Mouse (Mus musculus) embryonic facial prominence, embryonic 12.5 days (tissue): Measurements from ENCODE around the gene Pik3ip1. TPM values are rescaled to one million over a fixed set of nuclear protein-coding genes. Genes with fewer than 3 reads are reported as not detected.
A peak's percentile ranks its signal among the peaks of the same experiment; 100 is the strongest.

ENCODE experiments used
- ATAC-seq: fragments of 200-750 bp; cut with Nextera tagmentation; 2 replicates; pipeline ENCODE4 v1.8.0; 2017; ENCODE audit not compliant: insufficient number of reproducible peaks, insufficient read depth, low FRiP score, low TSS enrichment
- H3K27ac ChIP-seq: fragments of 300-500 bp; sonication (generic); 2 replicates; pipeline ENCODE4 v1.5.1; 2016; ENCODE audit warnings: mild to moderate bottlenecking
- H3K27me3 ChIP-seq: fragments of 300-500 bp; sonication (generic); 2 replicates; pipeline ENCODE4 v1.6.1; 2016; ENCODE audit warnings: mild to moderate bottlenecking, moderate library complexity
- H3K36me3 ChIP-seq: fragments of 300-500 bp; sonication (generic); 2 replicates; pipeline ENCODE4 v1.6.1; 2016; ENCODE audit warnings: mild to moderate bottlenecking
- H3K4me1 ChIP-seq: fragments of 300-500 bp; sonication (generic); 2 replicates; pipeline ENCODE4 v1.6.1; 2016
- H3K4me2 ChIP-seq: fragments of 300-500 bp; sonication (generic); replicated peaks from 2 replicates; pipeline ENCODE4 v1.6.1; 2016; ENCODE audit warnings: mild to moderate bottlenecking, moderate library complexity
- H3K4me3 ChIP-seq: fragments of 300-500 bp; sonication (generic); 2 replicates; pipeline ENCODE4 v1.5.1; 2016; ENCODE audit warnings: mild to moderate bottlenecking
- H3K9ac ChIP-seq: fragments of 300-500 bp; sonication (generic); 2 replicates; pipeline ENCODE4 v1.6.1; 2016; ENCODE audit warnings: mild to moderate bottlenecking, moderate library complexity
- H3K9me3 ChIP-seq: fragments of 300-500 bp; sonication (generic); 2 replicates; pipeline ENCODE4 v1.6.1; 2016; ENCODE audit warnings: mild to moderate bottlenecking, moderate library complexity
- WGBS: fragments of 180-500 bp; shearing (Covaris S2); methylation state at CpG from one replicate; pipeline ENCODE4 v1.1.7; 2016; 5-methylcytosine and 5-hydroxymethylcytosine counted together
- polyA plus RNA-seq: library from polyadenylated mRNA; unstranded; fragments of >200 nt; fragmentation: Nextera tagmentation; extraction: Ambion mirVana; gene quantifications from 2 replicates; pipeline ENCODE4 v1.2.1, GENCODE M21; 2016

The Pik3ip1 gene
- polyA plus RNA-seq, 1 experiment from 2014 or later = 12.4 TPM

DNA sequence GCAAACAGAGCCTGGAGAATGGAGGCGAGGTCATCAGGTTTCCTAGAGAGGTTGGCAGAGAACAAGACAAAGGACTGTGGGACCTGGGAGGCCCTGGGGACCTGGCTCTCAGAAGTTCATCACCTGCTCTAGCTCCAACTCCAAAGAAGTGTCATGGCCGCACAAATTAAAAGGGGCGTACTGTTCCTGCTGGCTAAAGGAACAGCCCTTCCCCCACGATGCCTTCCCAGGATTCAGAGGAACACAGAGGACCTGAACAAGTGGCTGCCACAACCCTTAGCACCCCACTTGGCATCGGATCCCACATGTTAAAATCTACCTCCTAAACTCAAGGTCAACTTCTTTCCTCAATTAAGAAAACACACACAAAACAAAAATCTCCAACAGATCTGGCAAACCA lies 39.2 kb downstream of the Pik3ip1 start:
- no peak overlapping the region for H3K4me3 ChIP-seq
- 67% methylated on average over 5 of the region's 5 CpGs for WGBS
- no peaks in the 10 kb centered on the region for H3K36me3 ChIP-seq
- H3K4me1 ChIP-seq = peaks cover 33% of the 10 kb centered on the region
- ATAC-seq = no peak
- 0 out of 2 replicates have a peak overlapping the region, but pooled peaks have one; percentile 5 for H3K4me2 ChIP-seq
- H3K9me3 ChIP-seq = no peaks in the 10 kb centered on the region
- H3K27ac ChIP-seq = no peak overlapping the region
- H3K27me3 ChIP-seq = no peaks in the 10 kb centered on the region
- H3K9ac ChIP-seq = peak overlapping the region; percentile 1; the same call in 1 of the 2 replicates

DNA sequence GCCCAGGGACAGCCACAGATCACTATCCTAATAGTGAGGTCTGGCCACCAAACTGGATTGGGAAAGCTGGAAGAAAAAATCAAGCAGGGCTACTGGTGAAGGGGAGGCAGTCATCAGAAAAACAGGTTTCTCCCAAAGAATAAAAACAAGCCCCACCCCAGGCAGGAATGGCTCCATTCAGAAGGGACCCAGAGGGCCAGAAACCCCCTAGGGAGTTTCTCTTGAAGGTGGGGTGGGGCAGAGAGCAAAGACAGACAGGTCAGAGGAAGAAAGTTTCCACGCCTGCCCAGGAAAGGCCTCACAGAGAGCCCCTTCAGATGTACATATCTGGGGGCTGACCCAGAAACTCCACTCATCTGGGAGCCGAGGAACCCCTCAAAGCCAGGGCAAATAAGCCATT lies 40.0 kb downstream of the Pik3ip1 start:
- Histone ChIP-seq H3K9ac (peak overlapping the region; percentile 72), H3K4me1 (peaks cover 41% of the 10 kb centered on the region)
- WGBS = 56% methylated on average over 2 of the region's 2 CpGs

DNA sequence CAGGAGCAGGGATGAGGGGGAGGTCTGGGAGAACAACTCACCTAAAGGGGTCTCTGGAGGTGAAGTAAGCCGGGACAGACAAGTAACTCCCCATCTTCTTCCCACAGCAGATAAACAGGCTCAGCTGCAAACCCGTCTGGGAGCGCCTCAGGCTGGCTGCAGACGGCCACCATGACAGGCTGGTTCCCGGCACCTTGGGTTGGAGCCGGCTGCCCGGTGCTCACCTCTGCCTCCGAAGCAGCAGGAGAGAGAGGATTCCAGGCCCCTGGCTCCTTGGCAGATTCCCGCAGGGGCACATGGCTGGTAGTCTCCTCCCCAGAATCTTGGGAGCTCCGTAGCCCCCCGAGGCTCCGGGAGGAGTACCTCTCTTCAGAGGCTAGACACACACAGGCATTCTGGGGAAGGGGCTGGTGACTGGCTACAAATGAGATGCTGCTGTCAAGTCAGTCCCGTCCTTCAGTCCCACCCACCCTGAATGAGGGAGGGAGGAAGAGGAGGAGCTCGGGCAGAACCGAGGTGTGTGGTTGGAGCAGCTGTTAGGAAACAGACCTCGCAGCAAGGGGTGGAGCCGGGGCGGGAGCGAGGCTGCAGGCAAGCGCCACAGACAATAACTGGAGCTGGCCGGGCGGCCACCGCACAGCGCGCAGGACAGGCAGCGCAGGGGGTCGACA lies 40.9 kb downstream of the Pik3ip1 start:
- Histone ChIP-seq H3K4me1 (peaks cover 42% of the 10 kb centered on the region), H3K27me3 (no peaks in the 10 kb centered on the region)
- ATAC-seq = peak; percentile 87

More for the DNA sequence above, 40.0 kb downstream of the Pik3ip1 start:
- no peaks in the 10 kb centered on the region for H3K36me3 ChIP-seq
- H3K27me3 ChIP-seq = no peaks in the 10 kb centered on the region
- no peaks in the 10 kb centered on the region for H3K9me3 ChIP-seq
- H3K4me2 ChIP-seq = peak overlapping the region; percentile 94
- ATAC-seq = no peak
- H3K4me3 ChIP-seq = peak overlapping the region; percentile 54
- H3K27ac ChIP-seq = peak overlapping the region; percentile 58; the same call in 1 of the 2 replicates

DNA sequence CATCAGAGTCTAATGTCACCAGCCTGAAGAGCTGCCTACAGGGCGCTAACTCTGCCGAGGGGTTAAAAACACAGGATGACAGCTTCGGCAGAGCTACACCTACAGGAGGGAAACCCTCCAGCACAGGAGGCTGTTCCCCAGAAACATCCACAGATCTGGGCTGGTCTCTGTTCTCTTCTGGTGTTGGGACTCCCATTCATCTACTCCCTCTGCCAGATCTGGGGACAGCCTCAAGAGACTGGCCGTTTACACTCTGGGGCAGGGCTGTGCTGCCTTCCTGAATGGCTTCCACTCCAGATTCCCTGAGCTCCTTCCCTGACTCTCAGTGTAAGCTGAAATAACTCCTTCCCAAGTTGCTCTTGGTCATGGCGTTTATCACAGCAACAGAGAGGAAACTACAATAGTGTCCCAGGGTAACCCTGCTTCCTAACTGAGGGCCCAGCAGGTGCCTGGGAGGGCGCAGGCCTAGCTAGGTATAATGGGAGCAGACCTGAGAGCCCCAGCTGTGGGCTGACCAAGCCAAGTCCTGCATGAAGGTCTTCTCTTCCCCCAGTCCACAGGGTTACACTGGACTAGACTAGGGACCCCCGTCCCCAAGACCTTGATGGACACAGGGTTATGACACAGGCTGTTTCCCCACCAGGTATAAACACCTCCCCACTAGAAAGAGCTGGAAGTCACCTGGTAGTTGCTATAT lies 41.5 kb downstream of the Pik3ip1 start:
- peaks cover 42% of the 10 kb centered on the region for H3K4me1 ChIP-seq
- H3K27me3 ChIP-seq = no peaks in the 10 kb centered on the region
- 27% methylated on average over 7 of the region's 7 CpGs for whole genome bisulfite sequencing
- peak overlapping the region; percentile 77 for H3K27ac ChIP-seq
- H3K4me3 ChIP-seq = peak overlapping the region; percentile 54
- peak overlapping the region; percentile 72 for H3K9ac ChIP-seq
- ATAC-seq = peak; percentile 23
- H3K9me3 ChIP-seq = no peaks in the 10 kb centered on the region
- H3K4me2 ChIP-seq = peak overlapping the region; percentile 94
- no peaks in the 10 kb centered on the region for H3K36me3 ChIP-seq

More for the DNA sequence above, 40.9 kb downstream of the Pik3ip1 start:
- Histone ChIP-seq H3K9ac (peak overlapping the region; percentile 72), H3K36me3 (no peaks in the 10 kb centered on the region), H3K9me3 (no peaks in the 10 kb centered on the region), H3K27ac (peak overlapping the region; percentile 77), H3K4me2 (peak overlapping the region; percentile 94), H3K4me3 (peak overlapping the region; percentile 54)
- WGBS = 1% methylated on average over 27 of the region's 27 CpGs

- H3K4me2 ChIP-seq = peak overlapping the region; percentile 37
- 21% methylated on average over 7 of the region's 7 CpGs for WGBS
- H3K4me1 ChIP-seq = peaks cover 42% of the 10 kb centered on the region
- H3K27ac ChIP-seq = peak overlapping the region; percentile 86
- no peaks in the 10 kb centered on the region for H3K36me3 ChIP-seq
- no peaks in the 10 kb centered on the region for H3K9me3 ChIP-seq
- H3K4me3 ChIP-seq = no peak overlapping the region
- no peaks in the 10 kb centered on the region for H3K27me3 ChIP-seq
- H3K9ac ChIP-seq = peak overlapping the region; percentile 19; the same call in 1 of the 2 replicates
- no peak for ATAC-seq
Observed at GRCm38 (mm10) chr11:3373591-3374292, 43.5 kb downstream of the Pik3ip1 start.

GRCm38 (mm10) chr11:3374293-3374645 lies 44.1 kb downstream of the Pik3ip1 start:
- no peaks in the 10 kb centered on the region for H3K9me3 ChIP-seq
- no peaks in the 10 kb centered on the region for H3K36me3 ChIP-seq
- peak; percentile 22; the same call in 1 of the 2 replicates for ATAC-seq
- H3K27me3 ChIP-seq = no peaks in the 10 kb centered on the region
- H3K9ac ChIP-seq = peak overlapping the region; percentile 19; the same call in 1 of the 2 replicates
- 0 out of 2 replicates have a peak overlapping the region, but pooled peaks have one; percentile 13 for H3K4me3 ChIP-seq
- peak overlapping the region; percentile 37 for H3K4me2 ChIP-seq
- peaks cover 42% of the 10 kb centered on the region for H3K4me1 ChIP-seq
- 8% methylated on average over 7 of the region's 7 CpGs for WGBS
- H3K27ac ChIP-seq = peak overlapping the region; percentile 86

- ATAC-seq = no peak
- peak overlapping the region; percentile 37 for H3K4me2 ChIP-seq
- peak overlapping the region; percentile 86 for H3K27ac ChIP-seq
- H3K9me3 ChIP-seq = no peaks in the 10 kb centered on the region
- H3K4me3 ChIP-seq = 0 out of 2 replicates have a peak overlapping the region, but pooled peaks have one; percentile 13
- WGBS = 37% methylated on average over 12 of the region's 12 CpGs
- no peaks in the 10 kb centered on the region for H3K27me3 ChIP-seq
- no peak overlapping the region; the same call in 1 of the 2 replicates for H3K9ac ChIP-seq
- H3K36me3 ChIP-seq = no peaks in the 10 kb centered on the region
- peaks cover 40% of the 10 kb centered on the region for H3K4me1 ChIP-seq
Observed at GRCm38 (mm10) chr11:3374741-3375140, 44.5 kb downstream of the Pik3ip1 start.

DNA sequence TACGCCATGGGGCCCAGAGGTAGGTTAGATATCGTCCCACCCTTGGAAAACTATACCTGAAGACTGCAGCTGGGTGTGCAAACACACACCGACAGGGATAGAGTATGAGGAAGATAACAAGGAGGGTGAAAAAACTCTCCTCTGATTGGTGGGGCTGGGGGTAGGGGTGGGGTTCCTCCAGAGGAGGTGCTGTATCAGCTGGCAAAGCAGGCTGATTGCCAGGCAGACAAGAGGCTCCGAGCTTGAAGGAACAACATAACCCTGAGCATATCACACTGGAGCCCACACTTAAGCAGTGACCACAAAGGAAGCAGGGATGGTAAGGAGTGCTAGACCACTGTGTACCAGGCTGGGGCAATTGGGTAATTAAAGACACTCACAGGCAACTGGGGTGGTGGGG lies 49.2 kb downstream of the Pik3ip1 start:
- Histone ChIP-seq H3K9ac (no peak overlapping the region), H3K27me3 (no peaks in the 10 kb centered on the region), H3K4me1 (peaks cover 9% of the 10 kb centered on the region), H3K27ac (no peak overlapping the region), H3K9me3 (no peaks in the 10 kb centered on the region), H3K4me3 (no peak overlapping the region), H3K36me3 (peaks cover 8% of the 10 kb centered on the region; the same call in 1 of the 2 replicates), H3K4me2 (no peak overlapping the region)
- no peak for ATAC-seq
- WGBS = 84% methylated on average over 4 of the region's 4 CpGs

DNA sequence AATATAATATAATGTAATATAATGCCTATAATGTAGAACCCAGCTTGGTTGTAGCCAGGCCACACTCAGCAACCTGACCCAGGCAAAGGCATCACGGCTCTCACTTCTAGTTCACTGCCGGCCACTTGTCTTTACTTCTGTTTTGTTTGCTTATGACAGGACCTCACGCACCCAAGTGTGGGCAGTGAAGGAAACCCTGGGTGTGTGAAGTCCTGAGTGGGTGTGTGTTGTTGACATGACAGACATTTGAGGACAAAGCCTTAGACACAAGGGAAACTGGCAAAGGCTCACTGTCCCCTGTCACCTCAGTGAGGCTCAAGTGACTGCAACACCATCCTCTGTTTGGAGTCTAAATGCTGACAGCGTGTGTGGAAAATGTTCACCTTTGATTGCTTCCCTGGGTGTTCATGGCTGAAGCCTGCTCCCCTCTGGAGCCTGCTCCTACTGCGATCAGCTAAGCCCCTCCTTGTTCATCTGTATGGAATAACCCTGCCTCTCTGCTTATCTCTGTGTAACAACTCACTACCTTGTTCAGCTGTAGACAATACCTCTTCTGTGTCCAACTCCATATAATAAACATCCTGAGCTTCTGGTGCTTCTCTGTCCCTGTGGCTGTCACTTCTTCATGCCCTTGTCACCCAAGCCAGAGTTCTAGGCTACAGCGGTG lies 51.1 kb downstream of the Pik3ip1 start:
- 94% methylated on average over 6 of the region's 6 CpGs for WGBS
- H3K4me2 ChIP-seq = no peak overlapping the region
- H3K9ac ChIP-seq = no peak overlapping the region
- no peak overlapping the region for H3K27ac ChIP-seq
- no peaks in the 10 kb centered on the region for H3K9me3 ChIP-seq
- no peaks in the 10 kb centered on the region for H3K4me1 ChIP-seq
- H3K36me3 ChIP-seq = peaks cover 8% of the 10 kb centered on the region; the same call in 1 of the 2 replicates
- H3K4me3 ChIP-seq = no peak overlapping the region
- ATAC-seq = no peak
- H3K27me3 ChIP-seq = no peaks in the 10 kb centered on the region

DNA sequence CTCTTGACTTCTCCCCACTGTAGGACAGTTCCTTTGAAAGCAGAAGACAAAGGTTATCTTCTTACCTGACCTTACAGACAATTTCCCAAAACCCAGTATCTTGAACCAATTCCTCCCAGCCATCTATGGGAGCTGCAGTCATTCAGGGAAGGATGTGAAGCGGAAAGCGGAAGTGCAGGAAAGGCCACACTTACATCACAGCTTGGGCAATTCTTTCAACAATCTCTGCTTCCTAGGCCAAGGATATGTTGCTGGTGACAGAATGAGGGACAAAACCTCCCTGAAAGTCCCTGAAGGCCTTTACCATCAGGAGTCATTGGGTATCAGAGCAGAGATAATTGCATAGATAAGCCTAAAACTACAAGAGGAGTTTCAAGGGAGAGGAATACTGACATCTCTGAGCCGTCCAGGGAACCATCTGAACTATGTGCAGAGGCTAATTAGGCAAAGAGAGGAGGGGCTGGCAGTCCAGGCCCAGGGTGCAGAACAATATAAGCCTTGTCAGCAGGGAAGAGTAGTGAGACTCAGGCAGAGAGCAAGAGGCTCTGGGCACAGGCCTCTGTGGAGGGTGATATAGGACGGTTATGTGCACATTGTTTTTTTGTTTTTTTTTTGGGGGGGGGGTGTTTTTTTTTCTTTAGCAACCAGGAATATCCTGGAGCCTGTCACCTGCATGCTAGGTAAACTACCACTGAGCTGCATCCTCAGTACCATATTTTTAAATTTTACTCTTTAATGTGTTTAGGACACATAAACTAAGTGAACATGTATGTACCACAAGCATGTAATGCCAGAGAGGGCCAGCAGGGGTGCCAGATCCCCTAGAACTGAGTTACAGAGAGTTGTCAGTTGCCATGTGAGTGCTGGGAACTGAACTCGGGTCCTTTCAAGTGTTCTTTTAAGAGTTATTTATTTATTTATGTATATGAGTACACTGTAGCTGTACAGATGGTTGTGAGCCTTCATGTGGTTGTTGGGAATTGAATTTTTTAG lies 52.7 kb downstream of the Pik3ip1 start:
- no peak overlapping the region for H3K9ac ChIP-seq
- WGBS = 67% methylated on average over 5 of the region's 5 CpGs
- no peaks in the 10 kb centered on the region for H3K9me3 ChIP-seq
- no peak overlapping the region for H3K27ac ChIP-seq
- H3K36me3 ChIP-seq = peaks cover 8% of the 10 kb centered on the region; the same call in 1 of the 2 replicates
- no peaks in the 10 kb centered on the region for H3K4me1 ChIP-seq
- no peak overlapping the region for H3K4me3 ChIP-seq
- no peak overlapping the region for H3K4me2 ChIP-seq
- no peak for ATAC-seq
- no peaks in the 10 kb centered on the region for H3K27me3 ChIP-seq
